Mouse (Mus musculus) layer of hippocampus, adult 18-20 months (tissue): ENCODE measurements around the gene Gm765. TPM values are rescaled to one million over a fixed set of nuclear protein-coding genes. Genes with fewer than 3 reads are reported as not detected.

Experiments used
- DNase-seq, 2 experiments: peaks; one replicate each; pipeline ENCODE4 v3.0.0; 2022; ENCODE audit warnings: low spot score in 2 of 2
- long read RNA-seq: library from polyadenylated mRNA; stranded (forward); transcript quantifications from one replicate; pipeline ENCODE4 v2.0.0, GENCODE M21; 2021
- total RNA-seq, 2 experiments: library from RNA; stranded (reverse); gene quantifications; 2 replicates each; pipeline ENCODE4 v1.2.3; 2021

The Gm765 gene
- under 1 TPM in 1 of 2 experiments, not detected in 1; 0.15 TPM for total RNA-seq
- long read RNA-seq, result 0 reads

GRCm38 (mm10) chr6:98342654-98343053 lies at the start of gene Gm765:
TSS of gene Gm765 (minus strand) at chr6:98342754.
- no peak for DNase-seq

- peak in 1 of 2 experiments; percentile 26 for DNase-seq
These were observed 42.9 kb upstream of the Gm765 start for GRCm38 (mm10) chr6:98385487-98385886.

- DNase-seq, result peak in 1 of 2 experiments; percentile 40
These were observed 41.9 kb upstream of the Gm765 start for GRCm38 (mm10) chr6:98384431-98384830.

- DNase-seq, result peak; percentile 1 to 74
These were observed 40.9 kb upstream of the Gm765 start for GRCm38 (mm10) chr6:98383411-98383810.

- no peak for DNase-seq
These were observed 23.6 kb upstream of the Gm765 start for GRCm38 (mm10) chr6:98366199-98366598.

GRCm38 (mm10) chr6:98355271-98355670 lies 12.7 kb upstream of the Gm765 start:
- DNase-seq, result no peak

- no peak for DNase-seq
These were observed 10.7 kb upstream of the Gm765 start for GRCm38 (mm10) chr6:98353285-98353684.

- no peak for DNase-seq
These were observed 9.8 kb downstream of the Gm765 start for GRCm38 (mm10) chr6:98332714-98333113.

GRCm38 (mm10) chr6:98311659-98312058 lies 30.9 kb downstream of the Gm765 start:
- DNase-seq, result no peak

GRCm38 (mm10) chr6:98307647-98308046 lies 34.9 kb downstream of the Gm765 start:
- DNase-seq, result no peak

- DNase-seq, result no peak
These were observed 35.4 kb downstream of the Gm765 start for GRCm38 (mm10) chr6:98307159-98307558.

- no peak for DNase-seq
These were observed 50.5 kb downstream of the Gm765 start for GRCm38 (mm10) chr6:98292064-98292463.

GRCm38 (mm10) chr6:98288316-98288715 lies 54.2 kb downstream of the Gm765 start:
- no peak for DNase-seq

GRCm38 (mm10) chr6:98287521-98287920 lies 55.0 kb downstream of the Gm765 start:
- DNase-seq, result no peak

- DNase-seq, result peak in 1 of 2 experiments; percentile 7
These were observed 57.4 kb downstream of the Gm765 start for GRCm38 (mm10) chr6:98285190-98285589.

- DNase-seq, result peak in 1 of 2 experiments; percentile 4
These were observed 59.8 kb downstream of the Gm765 start for GRCm38 (mm10) chr6:98282791-98283190.

GRCm38 (mm10) chr6:98271553-98271952 lies 71.0 kb downstream of the Gm765 start:
- DNase-seq, result peak in 1 of 2 experiments; percentile 33

GRCm38 (mm10) chr6:98262961-98263360 lies 79.6 kb downstream of the Gm765 start:
- no peak for DNase-seq

GRCm38 (mm10) chr6:98259016-98259415 lies 83.5 kb downstream of the Gm765 start:
- peak in 1 of 2 experiments; percentile 4 for DNase-seq

GRCm38 (mm10) chr6:98246449-98246848 lies 96.1 kb downstream of the Gm765 start:
- DNase-seq, result peak in 1 of 2 experiments; percentile 11

- DNase-seq, result no peak
These were observed 99.4 kb downstream of the Gm765 start for GRCm38 (mm10) chr6:98243186-98243585.

- peak in 1 of 2 experiments; percentile 32 for DNase-seq
These were observed 101.8 kb downstream of the Gm765 start for GRCm38 (mm10) chr6:98240561-98241272.

GRCm38 (mm10) chr6:98234097-98234496 lies 108.5 kb downstream of the Gm765 start:
- DNase-seq, result no peak
